Mouse (Mus musculus) fibroblast of lung, adult 2 months (primary cell): Measurements from ENCODE around the gene 1700018F24Rik.
A peak's percentile ranks its signal among the peaks of the same experiment; 100 is the strongest.
"Not testable (repeated sequence)": the region's sequence is repeated elsewhere in the genome, so short reads cannot be mapped to it uniquely, and the experiment has no call there.

Experiments
- DNase-seq: peaks from one replicate; pipeline ENCODE4 v3.0.0-alpha.2; 2011; ENCODE audit warnings: low read depth

1700018F24Rik gene

GRCm38 (mm10) chr5:145083201-145083600 lies 40.4 kb downstream of the 1700018F24Rik start:
- not testable (repeated sequence) for DNase-seq

DNA sequence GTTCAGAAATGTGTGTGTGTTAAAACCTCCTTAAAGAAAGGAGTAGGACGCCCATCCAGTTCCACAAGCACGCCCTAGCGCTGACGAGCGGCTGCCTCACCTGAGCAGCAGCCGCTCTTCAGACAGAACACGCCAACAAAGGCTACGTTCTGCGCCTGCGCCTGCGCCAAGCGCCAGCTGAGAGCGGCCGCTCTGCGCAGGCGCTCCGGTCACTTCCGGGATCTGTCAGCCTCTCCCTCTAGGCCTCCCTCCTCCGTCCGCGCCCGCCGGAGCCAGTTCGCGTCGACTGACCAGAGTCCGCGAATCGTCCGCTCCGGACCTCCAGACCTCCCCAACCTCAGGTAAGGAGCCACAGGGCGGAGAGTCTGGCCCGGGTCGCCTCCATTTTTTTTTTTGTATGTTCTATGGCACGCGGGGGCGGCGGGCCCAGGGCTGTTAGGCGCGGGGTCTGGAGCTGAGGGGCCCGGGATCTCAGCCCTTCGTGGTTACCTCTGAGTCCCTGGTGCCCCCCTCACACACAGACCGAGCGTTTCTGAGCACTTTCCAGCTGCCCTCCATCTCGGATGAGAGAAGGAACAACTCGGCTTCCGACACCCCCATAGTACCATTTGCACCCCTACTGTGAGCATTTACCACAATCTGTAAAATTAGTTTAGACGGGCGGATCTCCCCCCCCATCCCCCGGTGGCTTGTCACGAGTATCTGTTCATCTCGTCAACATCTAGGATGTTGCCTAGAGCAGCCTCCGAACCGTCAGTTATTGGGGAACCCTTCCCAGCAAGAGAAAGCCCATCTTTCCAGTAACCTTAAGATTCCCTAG lies 41.1 kb downstream of the 1700018F24Rik start, which contains the start of the genes Arpc1a and Kpna7:
TSS of gene Arpc1a (plus strand) at position 199 of the 820 bp plus-strand sequence.
TSS of gene Kpna7 (minus strand) at position 399 of the 820 bp plus-strand sequence.
- peak; percentile 87 for DNase-seq

- DNase-seq: no peak
Measured at GRCm38 (mm10) chr5:145084822-145085221, 42.0 kb downstream of the 1700018F24Rik start.

DNA sequence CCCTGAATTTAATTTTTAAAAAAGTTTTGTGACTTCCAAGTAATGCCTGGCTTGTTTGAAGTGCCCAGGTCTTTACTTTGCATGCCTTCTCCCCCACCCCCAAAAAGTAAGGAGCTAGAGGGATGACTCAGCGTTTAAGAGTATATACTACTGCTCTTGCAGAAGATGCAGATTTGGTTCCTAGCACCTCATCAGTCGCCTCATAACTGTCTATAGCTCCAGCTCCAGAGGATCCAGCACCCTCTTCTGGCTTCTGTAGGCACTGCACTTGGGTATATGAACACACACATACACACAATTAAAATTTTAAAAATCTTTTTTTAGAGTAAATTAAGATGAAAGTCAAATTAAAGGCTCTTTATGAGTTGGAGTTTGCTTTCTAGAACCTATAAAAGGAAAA lies 45.4 kb downstream of the 1700018F24Rik start:
- DNase-seq: no peak

- no peak for DNase-seq
Measured at GRCm38 (mm10) chr5:145089878-145090277, 47.1 kb downstream of the 1700018F24Rik start.
